Mouse (Mus musculus) ES-Bruce4 (cell line): Measurements from ENCODE around the gene Gmnc.

ENCODE experiments used
- CTCF ChIP-seq: IDR thresholded peaks from one replicate; pipeline ENCODE4 v1.8.1; 2011; ENCODE audit warnings: low read depth, low read length
- POLR2A ChIP-seq: IDR thresholded peaks from one replicate; pipeline ENCODE4 v1.8.1; 2011; ENCODE audit warnings: low read length; ENCODE audit not compliant: insufficient read depth

DNA sequence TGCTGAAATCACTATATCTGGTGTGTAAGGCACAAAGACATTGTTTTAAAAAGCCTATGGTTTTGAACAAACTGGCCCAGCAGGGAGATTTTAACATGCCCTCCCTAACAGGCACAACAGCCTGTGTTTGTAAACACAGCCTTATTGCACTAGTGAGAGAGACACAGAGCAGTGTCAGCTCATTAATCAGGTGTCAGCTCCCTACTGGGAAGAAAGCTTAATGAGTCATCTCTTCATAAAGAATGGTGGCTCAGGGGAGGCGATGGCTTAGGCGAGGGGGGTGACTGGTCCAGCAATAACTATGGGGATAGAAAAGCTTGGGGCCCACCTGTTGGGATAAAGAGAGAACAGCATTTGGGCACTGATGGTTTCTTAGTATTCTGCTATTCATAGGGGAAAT lies 8.1 kb upstream of the Gmnc start:
- TF ChIP-seq CTCF (no peak), POLR2A (no peak)
